Mouse (Mus musculus) cerebellum, adult (tissue): Measurements from ENCODE around the gene Clec18a.
"Not testable (repeated sequence)": the region's sequence is repeated elsewhere in the genome, so short reads cannot be mapped to it uniquely, and the experiment has no call there.

ENCODE experiments used
- ATAC-seq: cut with Nextera tagmentation; 2 replicates; pipeline ENCODE4 v1.9.2; 2017; ENCODE audit warnings: mild to moderate bottlenecking, moderate library complexity, mixed read lengths; ENCODE audit not compliant: insufficient number of reproducible peaks, low FRiP score, low TSS enrichment

The Clec18a gene

GRCm38 (mm10) chr8:111092326-111092725 is at the start of gene Clec18a:
Gene Clec18a (minus strand): TSS chr8:111092426.
- not testable (repeated sequence) for ATAC-seq

- ATAC-seq: no peak
These were observed 38.5 kb upstream of the Clec18a start for GRCm38 (mm10) chr8:111130756-111131155.

GRCm38 (mm10) chr8:111119481-111119880 is 27.3 kb upstream of the Clec18a start:
- ATAC-seq: no peak

- no peak for ATAC-seq
These were observed 22.7 kb upstream of the Clec18a start for GRCm38 (mm10) chr8:111114891-111115290.

- ATAC-seq: peak; percentile 59; the same call in 1 of the 2 replicates
These were observed 2.6 kb upstream of the Clec18a start for GRCm38 (mm10) chr8:111094719-111095302.

- ATAC-seq: peak; percentile 57
These were observed 1.9 kb upstream of the Clec18a start, which contains the start of gene Pdpr for GRCm38 (mm10) chr8:111093865-111094718. Gene Pdpr (plus strand): TSS chr8:111094630.

GRCm38 (mm10) chr8:111091706-111092105 is 520 bp downstream of the Clec18a start:
- no peak for ATAC-seq

GRCm38 (mm10) chr8:111090126-111090525 is 2.1 kb downstream of the Clec18a start:
- peak; percentile 65; the same call in 1 of the 2 replicates for ATAC-seq

GRCm38 (mm10) chr8:111083936-111084335 is 8.3 kb downstream of the Clec18a start:
- not testable (repeated sequence) for ATAC-seq

- ATAC-seq: no peak
These were observed 10.5 kb downstream of the Clec18a start for GRCm38 (mm10) chr8:111081580-111082258.

GRCm38 (mm10) chr8:111079861-111080271 is 12.4 kb downstream of the Clec18a start:
- ATAC-seq: no peak

GRCm38 (mm10) chr8:111079461-111079860 is 12.8 kb downstream of the Clec18a start:
- ATAC-seq: no peak

- ATAC-seq: no peak
These were observed 16.3 kb downstream of the Clec18a start for GRCm38 (mm10) chr8:111075926-111076325.

GRCm38 (mm10) chr8:111068660-111069059 is 23.6 kb downstream of the Clec18a start:
- not testable (repeated sequence) for ATAC-seq

GRCm38 (mm10) chr8:111067439-111067838 is 24.8 kb downstream of the Clec18a start:
- no peak for ATAC-seq

GRCm38 (mm10) chr8:111066308-111066707 is 25.9 kb downstream of the Clec18a start:
- ATAC-seq: no peak

GRCm38 (mm10) chr8:111062893-111063292 is 29.3 kb downstream of the Clec18a start:
- no peak for ATAC-seq

- ATAC-seq: peak; percentile 78; the same call in 1 of the 2 replicates
These were observed 30.0 kb downstream of the Clec18a start for GRCm38 (mm10) chr8:111062072-111062757.

- no peak for ATAC-seq
These were observed 30.5 kb downstream of the Clec18a start for GRCm38 (mm10) chr8:111061688-111062071.

GRCm38 (mm10) chr8:111058946-111059572 is 33.2 kb downstream of the Clec18a start:
- ATAC-seq: no peak
